Mouse (Mus musculus) liver, embryonic 16.5 days (tissue): ENCODE data around the gene Zfp688. TPM values are rescaled to one million over a fixed set of nuclear protein-coding genes. Genes with fewer than 3 reads are reported as not detected.
A peak's percentile ranks its signal among the peaks of the same experiment; 100 is the strongest.
"Not testable (repeated sequence)": the region's sequence is repeated elsewhere in the genome, so short reads cannot be mapped to it uniquely, and the experiment has no call there.

Experiments
- ATAC-seq: fragments of 200-750 bp; cut with Nextera tagmentation; 2 replicates; pipeline ENCODE4 v1.8.0; 2017; ENCODE audit warnings: low read depth, mild to moderate bottlenecking, moderate number of reproducible peaks, moderate library complexity
- H3K27ac ChIP-seq: fragments of 300-500 bp; sonication (generic); 2 replicates; pipeline ENCODE4 v1.5.1; 2014; ENCODE audit warnings: mild to moderate bottlenecking, low read length
- H3K27me3 ChIP-seq: fragments of 300-500 bp; sonication (generic); 2 replicates; pipeline ENCODE4 v1.6.1; 2014; ENCODE audit warnings: low read depth, low read length, mixed read lengths; ENCODE audit not compliant: control insufficient read depth, insufficient read depth
- H3K36me3 ChIP-seq: fragments of 300-500 bp; sonication (generic); 2 replicates; pipeline ENCODE4 v1.6.1; 2014; ENCODE audit warnings: mild to moderate bottlenecking; ENCODE audit not compliant: control insufficient read depth, insufficient read depth
- H3K4me1 ChIP-seq: fragments of 300-500 bp; sonication (generic); 2 replicates; pipeline ENCODE4 v1.6.1; 2014; ENCODE audit warnings: low read depth, low read length, mixed read lengths; ENCODE audit not compliant: control insufficient read depth
- H3K4me2 ChIP-seq: fragments of 300-500 bp; sonication (generic); 2 replicates; pipeline ENCODE4 v1.6.1; 2014; ENCODE audit warnings: low read depth, low read length, mixed read lengths
- H3K4me3 ChIP-seq: fragments of 300-500 bp; sonication (generic); 2 replicates; pipeline ENCODE4 v1.5.1; 2014; ENCODE audit warnings: low read depth, mild to moderate bottlenecking, low read length
- H3K9ac ChIP-seq: fragments of 300-500 bp; sonication (generic); 2 replicates; pipeline ENCODE4 v1.6.1; 2014; ENCODE audit warnings: low read depth, low read length
- H3K9me3 ChIP-seq: fragments of 300-500 bp; sonication (generic); replicated peaks from 2 replicates; pipeline ENCODE4 v1.6.1; 2016; ENCODE audit warnings: low read length; ENCODE audit not compliant: control insufficient read depth
- WGBS: fragments of 180-500 bp; shearing (Covaris S2); extraction: QIAGEN DNeasy Blood & Tissue Kit; methylation state at CpG from one replicate; pipeline ENCODE4 v1.1.7; 2014; ENCODE audit not compliant: insufficient replicate concordance; 5-methylcytosine and 5-hydroxymethylcytosine counted together
- polyA plus RNA-seq: library from polyadenylated mRNA; unstranded; fragments of >200 nt; fragmentation: Nextera tagmentation; extraction: Ambion mirVana; gene quantifications from 2 replicates; pipeline ENCODE4 v1.2.1, GENCODE M21; 2015

The Zfp688 gene
- polyA plus RNA-seq: 8.0 and 8.3 TPM in 2 replicates

DNA sequence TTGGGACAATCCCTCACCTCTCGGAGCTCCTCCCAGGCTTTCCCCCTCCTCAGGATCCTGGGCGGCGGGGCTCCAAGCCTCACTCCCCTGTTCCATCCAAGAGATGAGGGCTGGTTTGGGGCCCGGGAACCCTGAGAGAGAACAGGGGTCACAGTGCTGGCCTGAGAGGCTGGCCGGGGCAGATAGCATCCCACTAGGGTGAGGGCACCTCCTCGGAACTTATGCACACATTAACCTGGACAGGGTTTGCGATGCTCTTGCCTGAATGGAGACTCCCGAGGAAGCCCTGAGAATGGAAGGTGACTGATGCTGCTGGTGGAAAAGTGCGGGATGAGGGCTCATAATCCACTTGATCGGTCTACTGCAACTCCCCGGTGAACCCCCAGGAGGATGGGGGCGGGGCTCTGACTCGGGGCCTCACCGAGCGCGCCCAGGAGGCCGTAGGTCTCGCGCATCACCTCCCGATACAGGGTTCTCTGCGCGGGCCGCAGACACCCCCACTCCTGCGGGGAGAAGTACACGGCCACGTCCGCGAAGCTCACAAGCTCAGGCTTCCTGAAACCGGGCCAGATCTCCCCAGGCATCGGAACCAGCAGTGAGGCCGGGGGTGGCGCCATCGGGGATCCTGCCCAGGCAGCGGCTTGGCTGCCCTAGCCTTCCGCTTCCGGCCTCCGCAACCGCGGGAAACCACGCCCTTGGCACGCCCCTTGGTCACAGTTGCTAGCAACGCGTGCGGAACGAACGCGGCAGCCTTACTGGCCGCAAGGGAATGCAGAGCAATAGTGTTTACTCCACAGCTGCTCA, at the start of gene Zfp688:
Gene Zfp688, minus strand, starts transcription at position 681 of the 804 bp plus-strand sequence.
- Histone ChIP-seq H3K36me3 (peaks cover 3% of the 10 kb centered on the region; the same call in 1 of the 2 replicates), H3K4me2 (peak within 1 kb of the TSS; percentile 72), H3K27me3 (no peaks in the 10 kb centered on the region; the same call in 1 of the 2 replicates), H3K27ac (peak within 1 kb of the TSS; percentile 57), H3K9me3 (no peaks in the 10 kb centered on the region), H3K4me1 (peaks cover 13% of the 10 kb centered on the region), H3K4me3 (peak within 1 kb of the TSS; percentile 84), H3K9ac (peak within 1 kb of the TSS; percentile 86)
- peak; percentile 94 for ATAC-seq
- 2% methylated on average over 48 of the region's 48 CpGs for WGBS

DNA sequence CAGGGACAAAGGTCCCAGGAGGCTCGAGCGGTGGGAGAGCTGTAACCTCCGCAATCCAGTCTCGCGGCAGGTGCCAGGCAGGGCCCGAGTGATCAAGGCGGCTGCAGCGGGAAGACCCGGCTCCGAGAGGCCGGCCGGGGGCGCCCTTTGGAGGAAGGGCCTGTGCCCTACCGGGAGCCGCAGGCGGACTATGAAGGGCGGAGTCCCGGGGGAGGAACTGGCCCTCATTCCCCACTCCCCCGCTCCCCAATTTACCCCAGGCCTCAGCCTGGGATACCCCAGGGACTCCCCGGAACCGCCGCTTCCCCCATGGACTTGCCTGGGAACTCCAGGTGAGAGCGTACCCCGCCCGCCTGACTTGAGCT, 49.8 kb upstream of the Zfp688 start:
- Histone ChIP-seq H3K4me2 (peak overlapping the region; percentile 89), H3K4me3 (peak overlapping the region; percentile 88), H3K27ac (peak overlapping the region; percentile 97), H3K9ac (peak overlapping the region; percentile 92), H3K9me3 (no peaks in the 10 kb centered on the region), H3K27me3 (no peaks in the 10 kb centered on the region), H3K4me1 (peaks cover 18% of the 10 kb centered on the region), H3K36me3 (peaks cover 41% of the 10 kb centered on the region)
- ATAC-seq: peak; percentile 22
- WGBS: under 1% methylated on average over 24 of the region's 25 CpGs

DNA sequence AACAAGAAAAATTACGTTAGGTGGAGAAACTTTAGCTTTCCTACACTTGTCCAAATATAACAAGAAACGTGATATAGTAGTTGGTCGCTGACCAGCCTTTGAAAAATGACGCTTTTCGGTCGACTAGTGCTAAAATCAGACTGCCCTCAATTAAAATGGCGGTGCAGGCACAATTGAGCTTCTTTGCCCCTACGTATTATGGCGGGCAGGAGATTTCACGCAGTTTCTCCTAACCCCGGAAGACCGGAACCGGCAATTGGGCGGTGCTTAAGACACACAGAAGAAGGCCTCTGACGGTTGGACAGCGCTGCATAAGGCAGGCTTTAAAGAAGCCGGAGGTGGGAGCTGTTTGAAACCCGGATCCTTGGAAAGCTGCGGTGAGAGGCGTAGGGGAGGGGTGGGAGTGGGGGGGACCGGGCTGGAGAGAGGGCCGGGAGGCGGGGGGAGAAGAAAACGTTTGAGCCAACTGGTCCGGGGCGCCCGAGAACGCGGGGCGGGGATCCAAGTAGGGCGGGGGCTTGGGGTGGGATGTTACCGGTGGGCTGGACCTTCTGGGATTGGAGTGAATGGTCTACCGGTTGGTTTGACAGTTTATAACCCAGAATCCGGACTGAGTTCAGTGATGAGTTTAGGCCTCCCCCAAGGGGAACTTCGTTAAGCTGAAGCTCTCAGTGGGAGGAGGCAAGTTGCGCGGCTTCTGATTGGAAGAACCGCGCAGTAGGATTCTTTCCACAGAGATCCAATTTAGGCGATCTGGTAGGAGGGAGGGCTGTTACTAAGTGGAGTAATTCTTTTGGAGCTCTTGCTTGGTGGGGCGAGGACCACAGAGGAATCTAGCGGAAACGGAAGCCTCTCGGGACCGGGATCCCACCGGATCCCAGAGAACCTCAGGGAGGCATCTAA, 49.1 kb upstream of the Zfp688 start:
- peaks cover 36% of the 10 kb centered on the region for H3K36me3 ChIP-seq
- no peaks in the 10 kb centered on the region for H3K9me3 ChIP-seq

DNA sequence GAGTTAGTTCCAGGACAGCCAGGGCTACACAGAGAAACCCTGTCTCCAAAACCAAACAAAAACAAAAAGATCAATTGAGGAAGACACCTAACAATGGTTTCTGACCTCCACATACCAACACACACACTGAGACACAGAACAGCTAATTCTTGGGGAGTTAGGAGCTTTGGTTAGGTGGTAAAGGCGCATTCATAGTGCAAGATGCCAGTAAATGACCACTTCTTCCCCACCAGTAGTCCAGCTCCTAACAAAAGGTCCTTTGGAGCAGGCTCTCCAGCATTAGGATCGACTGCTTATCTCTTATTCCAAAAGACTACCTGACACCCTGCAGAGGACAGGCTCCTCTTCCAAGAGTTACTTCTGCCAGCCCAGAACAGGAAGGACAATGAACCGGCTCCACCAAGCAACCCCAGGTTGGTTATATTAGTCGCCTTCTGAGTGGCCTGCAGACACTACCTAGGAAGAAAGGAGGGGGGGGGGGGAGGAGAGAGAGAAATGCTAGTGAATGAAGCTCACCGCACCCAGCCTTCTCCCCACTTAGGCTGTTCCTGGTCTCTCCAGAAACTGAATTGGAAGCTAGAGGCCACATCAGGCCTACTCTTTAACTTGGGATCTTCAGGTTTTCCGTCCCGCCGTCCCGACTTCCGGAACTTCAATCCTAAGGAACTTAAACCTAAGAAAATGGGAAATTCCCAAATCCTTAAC, 48.3 kb upstream of the Zfp688 start:
- H3K36me3 ChIP-seq: peaks cover 28% of the 10 kb centered on the region
- no peaks in the 10 kb centered on the region for H3K9me3 ChIP-seq
- peaks cover 18% of the 10 kb centered on the region for H3K4me1 ChIP-seq
- peak overlapping the region; percentile 88 for H3K4me3 ChIP-seq
- H3K27me3 ChIP-seq: no peaks in the 10 kb centered on the region
- H3K4me2 ChIP-seq: peak overlapping the region; percentile 89
- WGBS: 9% methylated on average over 10 of the region's 10 CpGs
- peak overlapping the region; percentile 92 for H3K9ac ChIP-seq
- H3K27ac ChIP-seq: peak overlapping the region; percentile 97
- ATAC-seq: 0 out of 2 replicates have a peak, but pooled peaks have one; percentile 8

More for the DNA sequence above, 49.1 kb upstream of the Zfp688 start:
- Histone ChIP-seq H3K4me1 (peaks cover 15% of the 10 kb centered on the region), H3K27ac (peak overlapping the region; percentile 97), H3K9ac (peak overlapping the region; percentile 92), H3K27me3 (no peaks in the 10 kb centered on the region), H3K4me3 (peak overlapping the region; percentile 88), H3K4me2 (peak overlapping the region; percentile 89)
- ATAC-seq: peak; percentile 93
- WGBS: under 1% methylated on average over 45 of the region's 46 CpGs

DNA sequence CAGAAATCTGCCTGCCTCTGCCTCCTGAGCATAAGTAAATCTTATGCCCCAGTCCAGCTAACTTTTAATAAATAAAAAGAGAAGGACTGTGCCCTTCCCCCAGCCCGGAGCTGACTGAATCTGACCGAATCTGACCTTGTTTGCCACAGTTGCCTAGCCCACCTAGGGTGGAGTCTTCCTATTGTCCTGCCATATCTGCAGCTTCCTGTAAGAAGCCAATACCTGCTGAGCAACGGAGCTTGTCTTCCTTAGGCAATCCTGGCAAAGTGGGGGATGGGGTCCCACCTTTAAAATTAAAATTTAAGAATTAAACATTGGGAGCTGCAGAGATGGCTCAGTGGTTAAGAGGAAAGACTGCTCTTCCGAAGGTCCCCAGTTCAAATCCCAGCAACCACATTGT, 44.7 kb upstream of the Zfp688 start:
- no peak for ATAC-seq
- no peak overlapping the region for H3K9ac ChIP-seq
- H3K4me3 ChIP-seq: no peak overlapping the region
- 87% methylated on average over 4 of the region's 4 CpGs for WGBS
- no peaks in the 10 kb centered on the region for H3K9me3 ChIP-seq
- H3K27ac ChIP-seq: no peak overlapping the region
- H3K36me3 ChIP-seq: peaks cover 7% of the 10 kb centered on the region
- no peaks in the 10 kb centered on the region for H3K27me3 ChIP-seq
- H3K4me1 ChIP-seq: peaks cover 10% of the 10 kb centered on the region
- no peak overlapping the region for H3K4me2 ChIP-seq

DNA sequence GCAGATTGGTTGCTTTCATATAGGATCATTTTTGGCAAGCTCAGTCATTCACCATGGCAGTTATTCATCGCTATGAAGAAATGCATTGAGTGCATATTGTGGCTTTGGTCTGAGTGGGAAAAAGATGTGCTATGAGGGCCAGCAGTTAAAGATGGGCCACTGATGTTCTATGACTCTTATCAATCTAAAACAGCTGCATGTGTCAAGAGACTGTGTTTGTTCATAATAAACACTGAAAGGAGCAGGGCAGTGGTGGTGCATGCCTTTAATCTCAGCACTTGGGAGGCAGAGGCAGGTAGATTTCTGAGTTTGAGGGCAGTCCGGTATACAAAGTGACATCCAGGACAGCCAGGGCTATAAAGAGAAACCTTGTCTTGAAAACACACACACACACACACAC, 43.8 kb upstream of the Zfp688 start:
- not testable (repeated sequence) for H3K4me3 ChIP-seq, H3K27me3 ChIP-seq, H3K9ac ChIP-seq, H3K9me3 ChIP-seq, H3K27ac ChIP-seq, H3K4me2 ChIP-seq, H3K36me3 ChIP-seq
- peak; percentile 66 for ATAC-seq
- 79% methylated on average over 2 of the region's 2 CpGs for WGBS
- H3K4me1 ChIP-seq: peaks cover 10% of the 10 kb centered on the region

DNA sequence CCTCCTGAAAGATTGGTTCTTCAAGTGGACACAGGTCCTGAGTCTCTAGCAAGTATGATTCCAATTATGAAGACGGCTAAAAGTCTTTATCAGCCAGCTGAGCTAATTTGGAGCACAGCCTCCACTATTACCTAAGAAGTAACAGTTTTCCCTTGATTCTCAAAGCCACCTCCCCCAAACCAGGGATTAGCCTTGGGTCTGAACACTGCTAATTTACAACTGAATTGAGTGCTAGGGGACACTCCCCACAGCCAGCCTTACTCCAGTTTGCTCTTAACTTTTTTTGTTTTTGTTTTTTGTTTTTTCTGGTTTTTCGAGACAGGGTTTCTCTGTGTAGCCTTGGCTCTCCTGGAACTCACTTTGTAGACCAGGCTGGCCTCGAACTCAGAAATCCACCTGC, 43.3 kb upstream of the Zfp688 start:
- ATAC-seq: no peak
- Histone ChIP-seq H3K4me1 (peaks cover 9% of the 10 kb centered on the region), H3K4me3 (no peak overlapping the region), H3K9me3 (no peaks in the 10 kb centered on the region), H3K4me2 (no peak overlapping the region), H3K27ac (no peak overlapping the region), H3K9ac (no peak overlapping the region), H3K36me3 (peaks cover 10% of the 10 kb centered on the region), H3K27me3 (no peaks in the 10 kb centered on the region)
- WGBS: 73% methylated on average over 3 of the region's 3 CpGs

DNA sequence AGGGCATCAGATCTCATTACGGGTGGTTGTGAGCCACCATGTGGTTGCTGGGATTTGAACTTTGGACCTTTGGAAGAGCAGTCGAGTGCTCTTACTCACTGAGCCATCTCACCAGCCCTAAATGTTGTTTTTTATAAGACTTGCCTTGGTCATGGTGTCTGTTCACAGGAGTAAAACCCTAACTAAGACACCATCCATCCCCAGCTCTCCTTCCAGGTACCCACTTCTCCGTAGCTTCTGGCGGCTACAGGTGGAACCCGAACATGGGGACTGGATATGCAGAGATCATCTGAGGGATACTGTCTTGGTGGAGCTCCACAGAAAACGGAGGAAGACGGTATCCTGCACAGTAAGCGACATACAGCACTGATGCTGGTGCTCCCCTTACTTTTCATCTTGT, 37.4 kb upstream of the Zfp688 start, which contains the start of gene Prr14:
Gene Prr14, plus strand, starts transcription at position 301 of the 400 bp plus-strand sequence.
- peak within 1 kb of the TSS; percentile 19 for H3K4me2 ChIP-seq
- WGBS: 87% methylated on average over 8 of the region's 8 CpGs
- peak within 1 kb of the TSS; percentile 4; the same call in 1 of the 2 replicates for H3K4me3 ChIP-seq

More for the DNA sequence above, 37.4 kb upstream of the Zfp688 start, which contains the start of gene Prr14:
- peaks cover 27% of the 10 kb centered on the region for H3K36me3 ChIP-seq
- not testable (repeated sequence) for H3K9ac ChIP-seq, H3K4me1 ChIP-seq, ATAC-seq, H3K27ac ChIP-seq, H3K27me3 ChIP-seq, H3K9me3 ChIP-seq
